ENCODE assay signal across 8 mouse cellular contexts in genomic region chr17:26939178-26939972, GRCm38 (mm10). TPM values are rescaled to one million over a fixed set of nuclear protein-coding genes. Genes with fewer than 3 reads are reported as not detected.
DNase-seq lines count a peak whose midpoint lies in the region; ATAC-seq and TF ChIP-seq lines count a peak whose summit lies in the region.

TSS of gene Cuta (minus strand) at chr17:26939569.

- 0% methylated on average over 68 of the region's 70 CpGs for WGBS in forebrain, embryonic 12.5 days
- WGBS in heart, postnatal 0 days = under 1% methylated on average over 61 of the region's 70 CpGs
- WGBS in liver, embryonic 16.5 days (ENCODE audit: insufficient replicate concordance) = under 1% methylated on average over 70 of the region's 70 CpGs
- under 1% methylated on average over 69 of the region's 70 CpGs for WGBS in neural tube, embryonic 13.5 days

- TF ChIP-seq CTCF in E14TG2a.4 (conservative IDR thresholded peaks at IDR 0.05; ENCODE audit: low read length) = no peak
- no peak for TF ChIP-seq CTCF in heart, postnatal 0 days (IDR thresholded peaks at IDR 0.05; ENCODE audit: low read depth)
- TF ChIP-seq CTCF in testis, adult 2 months (IDR thresholded peaks at IDR 0.05; ENCODE audit: control insufficient read depth, insufficient read depth, insufficient replicate concordance, low read depth, low read length) = no peak

- peaks cover 41% of the 10 kb centered on the region for H3K36me3 ChIP-seq in E14TG2a.4 (ENCODE audit: insufficient read depth, low read length)
- peaks cover 28% of the 10 kb centered on the region for H3K36me3 ChIP-seq in forebrain, embryonic 12.5 days (replicated peaks)
- peaks cover 21% of the 10 kb centered on the region for H3K36me3 ChIP-seq in heart, postnatal 0 days (replicated peaks; ENCODE audit: control insufficient read depth, insufficient read depth, low read length)
- H3K36me3 ChIP-seq in liver, embryonic 16.5 days (ENCODE audit: control insufficient read depth, insufficient read depth) = peaks cover 7% of the 10 kb centered on the region
- H3K36me3 ChIP-seq in neural tube, embryonic 13.5 days = peaks cover 31% of the 10 kb centered on the region
- no peaks in the 10 kb centered on the region; the same call in 1 of the 2 replicates for H3K36me3 ChIP-seq in testis, adult 2 months (ENCODE audit: control insufficient read depth, insufficient read depth, low read length)

- peak; percentile 78 for TF ChIP-seq POLR2A in testis, adult 2 months (IDR thresholded peaks at IDR 0.05; ENCODE audit: control insufficient read depth, low read depth, low read length)

- peak within 1 kb of the TSS; percentile 98 for H3K4me2 ChIP-seq in forebrain, embryonic 12.5 days
- H3K4me2 ChIP-seq in heart, postnatal 0 days (ENCODE audit: low read depth, low read length) = peak within 1 kb of the TSS; percentile 97
- peak within 1 kb of the TSS; percentile 99 for H3K4me2 ChIP-seq in liver, embryonic 16.5 days (ENCODE audit: low read depth, low read length)
- peak within 1 kb of the TSS; percentile 83 for H3K4me2 ChIP-seq in neural tube, embryonic 13.5 days

- DNase-seq in c-Kit-positive CD71-positive TER-119-positive erythroid progenitor cells, embryonic 14.5 days (ENCODE audit: low spot score) = peak; percentile 100
- peak; percentile 99 for DNase-seq in heart, postnatal 0 days (ENCODE audit: low spot score)
- peak; percentile 99 to 100 for DNase-seq in kidney, postnatal 4 days

- TF ChIP-seq EP300 in heart, postnatal 0 days (IDR thresholded peaks at IDR 0.05; ENCODE audit: low read depth) = 0 out of 2 replicates have a peak, but pooled peaks have one; percentile 47

- no peaks in the 10 kb centered on the region for H3K9me3 ChIP-seq in E14TG2a.4 (ENCODE audit: low read length)
- no peaks in the 10 kb centered on the region for H3K9me3 ChIP-seq in forebrain, embryonic 12.5 days
- H3K9me3 ChIP-seq in heart, postnatal 0 days (replicated peaks; ENCODE audit: control insufficient read depth, low read length) = no peaks in the 10 kb centered on the region
- H3K9me3 ChIP-seq in liver, embryonic 16.5 days (replicated peaks; ENCODE audit: control insufficient read depth, low read length) = no peaks in the 10 kb centered on the region
- H3K9me3 ChIP-seq in neural tube, embryonic 13.5 days = no peaks in the 10 kb centered on the region

- peak; percentile 95 for ATAC-seq in forebrain, embryonic 12.5 days (ENCODE audit: low FRiP score)
- peak; percentile 95 for ATAC-seq in heart, postnatal 0 days (ENCODE audit: insufficient read depth, low read depth)
- peak; percentile 93 for ATAC-seq in liver, embryonic 16.5 days (ENCODE audit: low read depth)
- peak; percentile 92 for ATAC-seq in neural tube, embryonic 13.5 days (ENCODE audit: low read depth)

- H3K9ac ChIP-seq in forebrain, embryonic 12.5 days = peak within 1 kb of the TSS; percentile 81
- H3K9ac ChIP-seq in heart, postnatal 0 days (replicated peaks; ENCODE audit: low read depth, low read length) = peak within 1 kb of the TSS; percentile 71
- peak within 1 kb of the TSS; percentile 92 for H3K9ac ChIP-seq in liver, embryonic 16.5 days (ENCODE audit: low read depth, low read length)
- peak within 1 kb of the TSS; percentile 78 for H3K9ac ChIP-seq in neural tube, embryonic 13.5 days

- H3K27ac ChIP-seq in forebrain, embryonic 12.5 days = peak within 1 kb of the TSS; percentile 97
- peak within 1 kb of the TSS; percentile 89 for H3K27ac ChIP-seq in heart, postnatal 0 days (ENCODE audit: low read depth)
- peak within 1 kb of the TSS; percentile 96 for H3K27ac ChIP-seq in liver, embryonic 16.5 days (ENCODE audit: low read length)
- H3K27ac ChIP-seq in neural tube, embryonic 13.5 days (replicated peaks) = peak within 1 kb of the TSS; percentile 97
- peak within 1 kb of the TSS; percentile 78 for H3K27ac ChIP-seq in testis, adult 2 months (ENCODE audit: control insufficient read depth, insufficient read depth, low read depth, low read length)

- H3K4me1 ChIP-seq in E14TG2a.4 (replicated peaks; ENCODE audit: low read depth, low read length) = peaks cover 72% of the 10 kb centered on the region
- H3K4me1 ChIP-seq in forebrain, embryonic 12.5 days = peaks cover 52% of the 10 kb centered on the region
- peaks cover 12% of the 10 kb centered on the region for H3K4me1 ChIP-seq in heart, postnatal 0 days (ENCODE audit: control insufficient read depth, insufficient read depth)
- H3K4me1 ChIP-seq in liver, embryonic 16.5 days (ENCODE audit: control insufficient read depth, low read depth, low read length) = peaks cover 36% of the 10 kb centered on the region
- H3K4me1 ChIP-seq in neural tube, embryonic 13.5 days (replicated peaks) = peaks cover 62% of the 10 kb centered on the region
- H3K4me1 ChIP-seq in testis, adult 2 months (ENCODE audit: control insufficient read depth, insufficient read depth, low read length) = peaks cover 40% of the 10 kb centered on the region

- H3K27me3 ChIP-seq in E14TG2a.4 (ENCODE audit: insufficient read depth, low read length) = peaks cover 23% of the 10 kb centered on the region
- H3K27me3 ChIP-seq in forebrain, embryonic 12.5 days = no peaks in the 10 kb centered on the region
- no peaks in the 10 kb centered on the region for H3K27me3 ChIP-seq in heart, postnatal 0 days (ENCODE audit: control insufficient read depth, insufficient read depth, low read length)
- H3K27me3 ChIP-seq in liver, embryonic 16.5 days (ENCODE audit: control insufficient read depth, insufficient read depth, low read depth, low read length) = no peaks in the 10 kb centered on the region
- H3K27me3 ChIP-seq in neural tube, embryonic 13.5 days = no peaks in the 10 kb centered on the region
- no peaks in the 10 kb centered on the region for H3K27me3 ChIP-seq in testis, adult 2 months (ENCODE audit: control insufficient read depth, insufficient read depth, low read length)

- H3K4me3 ChIP-seq in E14TG2a.4 (replicated peaks; ENCODE audit: low read length) = peak within 1 kb of the TSS; percentile 91
- peak within 1 kb of the TSS; percentile 64 for H3K4me3 ChIP-seq in forebrain, embryonic 12.5 days (replicated peaks)
- peak within 1 kb of the TSS; percentile 82 for H3K4me3 ChIP-seq in heart, postnatal 0 days (ENCODE audit: low read depth, low read length)
- peak within 1 kb of the TSS; percentile 74 for H3K4me3 ChIP-seq in liver, embryonic 16.5 days (ENCODE audit: low read depth, low read length)
- peak within 1 kb of the TSS; percentile 66 for H3K4me3 ChIP-seq in neural tube, embryonic 13.5 days
- H3K4me3 ChIP-seq in testis, adult 2 months (ENCODE audit: control insufficient read depth, low read depth, low read length) = peak within 1 kb of the TSS; percentile 76

RNA-seq across cellular contexts. Expression of gene Cuta, which starts in this region (rescaled TPM):
- polyA plus RNA-seq in forebrain, embryonic 12.5 days (2016; fragmentation: Nextera tagmentation; extraction: Ambion mirVana) = 155 and 161 TPM in 2 replicates
- 80.2 and 107 TPM in 2 replicates for total RNA-seq in heart, postnatal 0 days (2014; rRNA removed; ENCODE audit: low replicate concordance)
- 180 and 193 TPM in 2 replicates for polyA plus RNA-seq in heart, postnatal 0 days (2015; fragmentation: Nextera tagmentation; extraction: Ambion mirVana)
- polyA plus RNA-seq in liver, embryonic 16.5 days (2015; fragmentation: Nextera tagmentation; extraction: Ambion mirVana) = 73.9 and 80.2 TPM in 2 replicates
- 141 and 147 TPM in 2 replicates for polyA plus RNA-seq in neural tube, embryonic 13.5 days (2015; fragmentation: Nextera tagmentation; extraction: Ambion mirVana)
- polyA plus RNA-seq in testis, adult 2 months (2012; rRNA removed) = 24.0 and 30.9 TPM in 2 replicates

Comparison
In these comparisons a context has a peak if more than half of its experiments do, and no peak if none do; other contexts are left out.
1. Peak in every context shown above with its lines: DNase-seq, ATAC-seq, H3K4me3 ChIP-seq and H3K27ac ChIP-seq.